Mouse (Mus musculus) common myeloid progenitor, adult 5-6 weeks (primary cell): ENCODE measurements around the gene C2cd3. TPM values are rescaled to one million over a fixed set of nuclear protein-coding genes. Genes with fewer than 3 reads are reported as not detected.

Source experiments
- total RNA-seq: library from RNA; stranded (forward); fragments of 200-1000, 187-1606 nt; gene quantifications from 2 replicates; pipeline ENCODE4 v1.2.3, GENCODE M21; 2017

C2cd3 gene
- total RNA-seq, 1 experiment from 2014 or later: 46.9 TPM

Other genes with a start within 250 kb of the C2cd3 start
- gene Lipt2, start 213.0 kb upstream of the C2cd3 start, total RNA-seq: 5.6 and 9.6 TPM in 2 replicates
- 0.73 and 3.7 TPM in 2 replicates for gene Kcne3, start 195.7 kb upstream of the C2cd3 start, total RNA-seq
- gene Pgm2l1, start 144.8 kb upstream of the C2cd3 start, total RNA-seq: 14.5 and 20.1 TPM in 2 replicates
- not detected in 2 replicates for gene P4ha3, start 86.7 kb upstream of the C2cd3 start, total RNA-seq
- gene Ppme1, start 74 bp downstream of the C2cd3 start, total RNA-seq: 25.9 and 29.5 TPM in 2 replicates
- gene Ucp3, start 100.8 kb downstream of the C2cd3 start, total RNA-seq: not detected in 2 replicates
- 101 and 132 TPM in 2 replicates for gene Ucp2, start 121.1 kb downstream of the C2cd3 start, total RNA-seq
- gene Dnajb13, start 142.7 kb downstream of the C2cd3 start, total RNA-seq: 0.37 TPM in 1 of 2 replicates, not detected in the other
- 11.0 and 22.6 TPM in 2 replicates for gene Coa4, start 164.8 kb downstream of the C2cd3 start, total RNA-seq
- 53.2 and 58.1 TPM in 2 replicates for gene Rab6a, start 235.2 kb downstream of the C2cd3 start, total RNA-seq
- 70.3 and 84.2 TPM in 2 replicates for gene Mrpl48, start 236.1 kb downstream of the C2cd3 start, total RNA-seq